Mouse (Mus musculus): ENCODE results near the gene Lyst. TPM values are rescaled to one million over a fixed set of nuclear protein-coding genes. Genes with fewer than 3 reads are reported as not detected.

The Lyst gene
- polyA plus RNA-seq, 1 experiment from 2014 or later: 2.3 TPM

GRCm38 (mm10) chr13:13555196-13555595 is 35.0 kb upstream of the Lyst start:
- 91% methylated on average over 3 of the region's 3 CpGs for WGBS
- Histone ChIP-seq H3K36me3 (ENCODE audit: control insufficient read depth, insufficient read depth, low read length) (no peaks in the 10 kb centered on the region), H3K4me2 (ENCODE audit: low read depth, severe bottlenecking) (no peak overlapping the region), H3K9ac (ENCODE audit: low read length) (no peak overlapping the region), H3K9me3 (ENCODE audit: control insufficient read depth, low read length) (no peaks in the 10 kb centered on the region), H3K27me3 (ENCODE audit: control insufficient read depth, insufficient read depth, low read length) (no peaks in the 10 kb centered on the region), H3K4me3 (ENCODE audit: low read depth, low read length) (no peak overlapping the region), H3K27ac (replicated peaks; ENCODE audit: low read depth, low read length) (no peak overlapping the region), H3K4me1 (ENCODE audit: control insufficient read depth, insufficient read depth, low read length) (no peaks in the 10 kb centered on the region)
- no peak for DNase-seq (ENCODE audit: low spot score)
- no peak for ATAC-seq (ENCODE audit: insufficient number of reproducible peaks, low FRiP score, low TSS enrichment, low read depth)

GRCm38 (mm10) chr13:13557001-13557743 is 33.0 kb upstream of the Lyst start:
- Histone ChIP-seq H3K36me3 (ENCODE audit: control insufficient read depth, insufficient read depth, low read length) (no peaks in the 10 kb centered on the region), H3K9ac (ENCODE audit: low read length) (no peak overlapping the region), H3K4me3 (ENCODE audit: low read depth, low read length) (no peak overlapping the region), H3K4me2 (ENCODE audit: low read depth, severe bottlenecking) (no peak overlapping the region), H3K4me1 (ENCODE audit: control insufficient read depth, insufficient read depth, low read length) (no peaks in the 10 kb centered on the region), H3K9me3 (ENCODE audit: control insufficient read depth, low read length) (no peaks in the 10 kb centered on the region), H3K27me3 (ENCODE audit: control insufficient read depth, insufficient read depth, low read length) (no peaks in the 10 kb centered on the region), H3K27ac (replicated peaks; ENCODE audit: low read depth, low read length) (no peak overlapping the region)
- ATAC-seq (ENCODE audit: insufficient number of reproducible peaks, low FRiP score, low TSS enrichment, low read depth) (no peak), DNase-seq (ENCODE audit: low spot score) (no peak)
- WGBS: 82% methylated on average over 5 of the region's 5 CpGs

GRCm38 (mm10) chr13:13558251-13558650 is 31.9 kb upstream of the Lyst start:
- H3K4me2 ChIP-seq (ENCODE audit: low read depth, severe bottlenecking): no peak overlapping the region
- no peaks in the 10 kb centered on the region for H3K4me1 ChIP-seq (ENCODE audit: control insufficient read depth, insufficient read depth, low read length)
- H3K27me3 ChIP-seq (ENCODE audit: control insufficient read depth, insufficient read depth, low read length): no peaks in the 10 kb centered on the region
- H3K36me3 ChIP-seq (ENCODE audit: control insufficient read depth, insufficient read depth, low read length): no peaks in the 10 kb centered on the region
- no peak overlapping the region for H3K4me3 ChIP-seq (ENCODE audit: low read depth, low read length)
- H3K27ac ChIP-seq (replicated peaks; ENCODE audit: low read depth, low read length): no peak overlapping the region
- H3K9me3 ChIP-seq (ENCODE audit: control insufficient read depth, low read length): no peaks in the 10 kb centered on the region
- DNase-seq (ENCODE audit: low spot score) (no peak), ATAC-seq (ENCODE audit: insufficient number of reproducible peaks, low FRiP score, low TSS enrichment, low read depth) (no peak)
- no peak overlapping the region for H3K9ac ChIP-seq (ENCODE audit: low read length)
- WGBS: 68% methylated on average over 2 of the region's 2 CpGs

- DNase-seq (ENCODE audit: low spot score) (no peak), ATAC-seq (ENCODE audit: insufficient number of reproducible peaks, low FRiP score, low TSS enrichment, low read depth) (no peak)
- 75% methylated on average over 5 of the region's 5 CpGs for WGBS
- no peaks in the 10 kb centered on the region for H3K36me3 ChIP-seq (ENCODE audit: control insufficient read depth, insufficient read depth, low read length)
- H3K4me1 ChIP-seq (ENCODE audit: control insufficient read depth, insufficient read depth, low read length): no peaks in the 10 kb centered on the region
- H3K9me3 ChIP-seq (ENCODE audit: control insufficient read depth, low read length): no peaks in the 10 kb centered on the region
- H3K27ac ChIP-seq (replicated peaks; ENCODE audit: low read depth, low read length): no peak overlapping the region
- no peak overlapping the region for H3K4me2 ChIP-seq (ENCODE audit: low read depth, severe bottlenecking)
- no peak overlapping the region for H3K9ac ChIP-seq (ENCODE audit: low read length)
- no peaks in the 10 kb centered on the region for H3K27me3 ChIP-seq (ENCODE audit: control insufficient read depth, insufficient read depth, low read length)
- H3K4me3 ChIP-seq (ENCODE audit: low read depth, low read length): no peak overlapping the region
These were observed 31.3 kb upstream of the Lyst start for GRCm38 (mm10) chr13:13558900-13559299.

GRCm38 (mm10) chr13:13562571-13562970 is 27.6 kb upstream of the Lyst start:
- H3K4me3 ChIP-seq (ENCODE audit: low read depth, low read length): no peak overlapping the region
- H3K36me3 ChIP-seq (ENCODE audit: control insufficient read depth, insufficient read depth, low read length): no peaks in the 10 kb centered on the region
- no peaks in the 10 kb centered on the region for H3K27me3 ChIP-seq (ENCODE audit: control insufficient read depth, insufficient read depth, low read length)
- 80% methylated on average over 6 of the region's 6 CpGs for WGBS
- H3K9me3 ChIP-seq (ENCODE audit: control insufficient read depth, low read length): no peaks in the 10 kb centered on the region
- H3K27ac ChIP-seq (replicated peaks; ENCODE audit: low read depth, low read length): no peak overlapping the region
- no peak overlapping the region for H3K4me2 ChIP-seq (ENCODE audit: low read depth, severe bottlenecking)
- H3K9ac ChIP-seq (ENCODE audit: low read length): no peak overlapping the region
- no peaks in the 10 kb centered on the region for H3K4me1 ChIP-seq (ENCODE audit: control insufficient read depth, insufficient read depth, low read length)
- ATAC-seq (ENCODE audit: insufficient number of reproducible peaks, low FRiP score, low TSS enrichment, low read depth) (no peak), DNase-seq (ENCODE audit: low spot score) (no peak)

GRCm38 (mm10) chr13:13564116-13564515 is 26.1 kb upstream of the Lyst start:
- Histone ChIP-seq H3K4me3 (ENCODE audit: low read depth, low read length) (no peak overlapping the region), H3K9ac (ENCODE audit: low read length) (no peak overlapping the region), H3K27me3 (ENCODE audit: control insufficient read depth, insufficient read depth, low read length) (no peaks in the 10 kb centered on the region), H3K36me3 (ENCODE audit: control insufficient read depth, insufficient read depth, low read length) (no peaks in the 10 kb centered on the region), H3K9me3 (ENCODE audit: control insufficient read depth, low read length) (no peaks in the 10 kb centered on the region), H3K27ac (replicated peaks; ENCODE audit: low read depth, low read length) (no peak overlapping the region), H3K4me2 (ENCODE audit: low read depth, severe bottlenecking) (no peak overlapping the region), H3K4me1 (ENCODE audit: control insufficient read depth, insufficient read depth, low read length) (no peaks in the 10 kb centered on the region)
- DNase-seq (ENCODE audit: low spot score) (no peak), ATAC-seq (ENCODE audit: insufficient number of reproducible peaks, low FRiP score, low TSS enrichment, low read depth) (no peak)
- WGBS: 70% methylated on average over 2 of the region's 2 CpGs

- Histone ChIP-seq H3K27me3 (ENCODE audit: control insufficient read depth, insufficient read depth, low read length) (no peaks in the 10 kb centered on the region), H3K4me2 (ENCODE audit: low read depth, severe bottlenecking) (no peak overlapping the region), H3K4me3 (ENCODE audit: low read depth, low read length) (no peak overlapping the region), H3K9me3 (ENCODE audit: control insufficient read depth, low read length) (no peaks in the 10 kb centered on the region), H3K9ac (ENCODE audit: low read length) (no peak overlapping the region), H3K27ac (replicated peaks; ENCODE audit: low read depth, low read length) (no peak overlapping the region), H3K4me1 (ENCODE audit: control insufficient read depth, insufficient read depth, low read length) (no peaks in the 10 kb centered on the region), H3K36me3 (ENCODE audit: control insufficient read depth, insufficient read depth, low read length) (no peaks in the 10 kb centered on the region)
- DNase-seq (ENCODE audit: low spot score): no peak
- ATAC-seq (ENCODE audit: insufficient number of reproducible peaks, low FRiP score, low TSS enrichment, low read depth): no peak
- 79% methylated on average over 4 of the region's 4 CpGs for WGBS
These were observed 25.7 kb upstream of the Lyst start for GRCm38 (mm10) chr13:13564541-13564940.

GRCm38 (mm10) chr13:13567640-13568039 is 22.6 kb upstream of the Lyst start:
- no peak for DNase-seq (ENCODE audit: low spot score)
- Histone ChIP-seq H3K4me3 (ENCODE audit: low read depth, low read length) (no peak overlapping the region), H3K4me2 (ENCODE audit: low read depth, severe bottlenecking) (no peak overlapping the region), H3K36me3 (ENCODE audit: control insufficient read depth, insufficient read depth, low read length) (no peaks in the 10 kb centered on the region), H3K27me3 (ENCODE audit: control insufficient read depth, insufficient read depth, low read length) (no peaks in the 10 kb centered on the region), H3K9ac (ENCODE audit: low read length) (no peak overlapping the region), H3K4me1 (ENCODE audit: control insufficient read depth, insufficient read depth, low read length) (no peaks in the 10 kb centered on the region), H3K9me3 (ENCODE audit: control insufficient read depth, low read length) (no peaks in the 10 kb centered on the region), H3K27ac (replicated peaks; ENCODE audit: low read depth, low read length) (no peak overlapping the region)
- no peak for ATAC-seq (ENCODE audit: insufficient number of reproducible peaks, low FRiP score, low TSS enrichment, low read depth)
- WGBS: 92% methylated on average over 6 of the region's 6 CpGs

GRCm38 (mm10) chr13:13568824-13569223 is 21.4 kb upstream of the Lyst start:
- Histone ChIP-seq H3K4me3 (ENCODE audit: low read depth, low read length) (no peak overlapping the region), H3K27ac (replicated peaks; ENCODE audit: low read depth, low read length) (no peak overlapping the region), H3K9me3 (ENCODE audit: control insufficient read depth, low read length) (no peaks in the 10 kb centered on the region), H3K36me3 (ENCODE audit: control insufficient read depth, insufficient read depth, low read length) (no peaks in the 10 kb centered on the region), H3K4me2 (ENCODE audit: low read depth, severe bottlenecking) (no peak overlapping the region), H3K27me3 (ENCODE audit: control insufficient read depth, insufficient read depth, low read length) (no peaks in the 10 kb centered on the region), H3K9ac (ENCODE audit: low read length) (no peak overlapping the region), H3K4me1 (ENCODE audit: control insufficient read depth, insufficient read depth, low read length) (no peaks in the 10 kb centered on the region)
- 79% methylated on average over 1 of the region's 1 CpGs for WGBS
- ATAC-seq (ENCODE audit: insufficient number of reproducible peaks, low FRiP score, low TSS enrichment, low read depth): no peak
- no peak for DNase-seq (ENCODE audit: low spot score)
